Mouse (Mus musculus): Measurements from ENCODE around the gene Arfgap2.

DNA sequence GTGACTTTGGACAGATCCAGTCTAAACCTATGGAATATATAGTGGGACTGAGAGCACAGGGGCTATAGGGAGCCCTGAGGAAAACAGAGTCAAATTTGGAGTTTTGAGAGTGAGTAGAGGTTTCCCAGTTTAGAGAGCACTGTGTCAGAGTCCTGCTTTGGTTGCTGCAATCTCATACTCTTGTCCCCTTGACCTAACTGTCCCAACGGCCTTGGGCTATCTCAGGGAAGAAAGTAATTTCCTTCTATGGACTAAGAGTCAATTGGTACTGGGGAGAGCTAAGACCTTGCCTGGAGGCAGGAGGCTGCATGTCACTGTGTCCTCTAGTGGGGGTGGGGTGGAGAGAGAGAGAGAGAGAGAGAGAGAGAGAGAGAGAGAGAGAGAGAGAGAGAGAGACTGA is 5.9 kb upstream of the Arfgap2 start:
- TF ChIP-seq CTCF (IDR thresholded peaks at IDR 0.05; ENCODE audit: borderline replicate concordance, control insufficient read depth, extremely low read depth, insufficient read depth, low read length, poor library complexity) (no peak), POLR2A (IDR thresholded peaks at IDR 0.05; ENCODE audit: control insufficient read depth, extremely low read depth, insufficient read depth, low read length, poor library complexity) (no peak)

Measured in thymus, adult 2 months (tissue).